Mouse (Mus musculus): ENCODE measurements around the gene Anks3.

The Anks3 gene

DNA sequence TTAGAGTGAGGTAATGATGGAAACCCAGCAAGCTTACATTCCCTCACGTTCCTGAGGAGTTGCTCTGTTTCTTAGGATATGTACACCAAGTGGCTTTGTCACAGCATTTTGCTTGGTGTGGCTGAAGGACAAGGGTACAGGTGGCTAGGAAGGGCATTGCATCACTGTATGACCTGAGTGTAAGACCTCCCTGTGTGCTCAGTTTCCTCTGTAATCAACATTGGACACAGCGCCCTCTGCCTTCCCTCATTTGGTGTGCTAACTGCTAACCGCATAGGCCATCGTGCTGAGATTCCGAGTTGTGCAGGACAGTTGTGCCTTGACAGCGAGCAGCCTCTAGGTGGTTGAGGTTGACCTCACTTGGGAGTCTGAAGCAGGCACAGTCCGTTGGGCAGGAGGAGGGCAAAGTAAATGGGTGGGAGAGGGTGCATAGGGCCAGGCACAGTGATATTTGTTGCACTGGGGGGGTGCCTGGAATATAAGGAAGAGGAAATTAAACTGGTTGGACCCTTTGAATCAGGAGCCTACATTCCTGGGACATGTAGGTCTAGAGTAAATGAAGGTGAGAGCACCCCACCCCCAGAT lies 66.8 kb downstream of the Anks3 start:
- no peak for DNase-seq (ENCODE audit: low read depth)

DNA sequence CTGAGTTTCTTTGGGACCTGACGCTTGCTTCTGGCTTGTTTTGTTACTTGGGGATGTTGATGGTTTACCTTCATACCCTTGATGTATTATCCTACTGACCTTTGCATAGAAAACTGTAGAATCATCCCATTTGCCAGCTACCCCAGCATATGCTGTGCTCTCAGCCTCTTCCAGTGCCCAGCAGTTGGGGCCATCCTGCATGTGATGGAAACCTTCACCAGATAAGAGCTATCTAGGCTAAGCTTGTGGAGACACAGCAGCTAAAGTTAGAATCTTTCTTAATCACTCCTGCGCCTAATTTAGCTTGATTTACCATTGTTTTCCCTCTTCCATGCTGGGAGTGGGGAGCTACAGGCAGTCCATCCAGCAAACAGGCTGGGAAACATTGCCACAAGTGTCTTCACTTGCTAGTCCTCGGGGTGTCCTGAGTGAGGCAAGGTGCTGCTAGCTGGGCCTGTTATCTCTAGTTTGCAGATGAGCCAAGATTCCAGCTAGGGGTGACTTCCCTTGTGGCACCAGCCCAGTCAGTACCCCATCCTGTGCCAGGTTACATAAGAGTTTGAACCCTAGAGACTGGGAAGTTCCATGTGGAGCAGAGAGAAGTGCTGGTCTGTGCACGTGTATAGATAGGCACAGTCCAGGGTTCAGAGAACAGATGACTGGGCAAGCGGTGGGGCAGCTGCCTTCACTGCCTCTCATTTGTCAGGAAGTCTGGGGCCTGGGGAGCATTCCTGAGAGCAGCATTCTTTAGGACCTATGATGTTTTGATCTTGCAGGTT lies 67.6 kb downstream of the Anks3 start:
- no peak for DNase-seq (ENCODE audit: low read depth)

DNA sequence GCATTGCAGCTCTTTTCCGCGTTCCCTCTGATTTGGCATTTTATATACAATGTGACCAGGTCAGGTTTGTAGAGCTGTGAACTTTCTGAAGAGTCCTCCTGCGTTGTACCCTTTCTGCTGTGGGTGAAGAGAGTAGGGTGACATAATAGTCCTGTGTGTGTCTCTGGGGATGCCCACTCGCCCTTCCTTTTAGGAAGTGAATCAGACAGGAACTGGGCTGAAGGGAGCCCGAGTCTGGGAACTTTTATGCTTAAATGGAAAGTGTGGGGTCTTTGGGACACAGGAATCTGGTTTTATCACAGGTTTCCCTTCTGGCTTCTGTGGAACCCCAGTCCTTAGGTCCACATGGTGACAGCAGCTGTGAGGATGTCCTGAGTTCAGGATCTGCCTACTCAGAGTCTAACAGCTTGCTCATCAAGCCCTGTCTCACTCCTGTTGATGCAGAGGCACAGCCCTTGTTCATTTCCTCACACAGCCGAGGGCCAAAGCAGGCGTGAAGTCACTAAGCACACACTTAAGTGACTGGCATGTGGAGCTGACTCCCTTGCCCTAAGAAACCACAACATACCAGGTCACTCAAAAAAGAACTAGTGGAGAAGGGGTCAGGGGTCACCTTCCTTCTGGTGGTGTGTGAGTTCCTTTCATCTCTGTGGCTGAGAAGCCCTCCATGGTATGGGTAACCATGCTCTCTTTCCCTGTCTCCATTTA lies 69.7 kb downstream of the Anks3 start:
- DNase-seq (ENCODE audit: low read depth), result no peak

DNA sequence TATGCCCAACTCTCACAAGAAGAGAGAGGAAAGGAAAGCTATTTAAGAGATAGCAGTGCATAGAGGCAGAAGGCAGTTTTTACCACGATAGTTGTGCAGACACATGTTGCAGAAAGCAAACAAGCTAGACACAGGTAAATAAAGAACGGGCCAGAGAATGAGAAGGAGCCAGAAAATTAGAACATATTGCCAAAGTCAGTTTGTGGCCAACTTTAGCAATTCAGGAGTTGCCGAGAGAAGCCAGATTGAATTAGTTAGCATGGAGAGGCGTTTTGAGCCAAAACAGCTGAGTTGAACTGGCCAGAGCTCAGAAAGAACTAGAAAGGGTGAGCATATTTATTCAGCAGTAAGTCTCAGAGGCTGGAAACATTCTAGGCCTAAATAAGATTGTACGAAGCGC lies 71.8 kb downstream of the Anks3 start:
- no peak for DNase-seq (ENCODE audit: low read depth)
